Comparison of ENCODE assay signal across 30 mouse cellular contexts in the genomic region with DNA sequence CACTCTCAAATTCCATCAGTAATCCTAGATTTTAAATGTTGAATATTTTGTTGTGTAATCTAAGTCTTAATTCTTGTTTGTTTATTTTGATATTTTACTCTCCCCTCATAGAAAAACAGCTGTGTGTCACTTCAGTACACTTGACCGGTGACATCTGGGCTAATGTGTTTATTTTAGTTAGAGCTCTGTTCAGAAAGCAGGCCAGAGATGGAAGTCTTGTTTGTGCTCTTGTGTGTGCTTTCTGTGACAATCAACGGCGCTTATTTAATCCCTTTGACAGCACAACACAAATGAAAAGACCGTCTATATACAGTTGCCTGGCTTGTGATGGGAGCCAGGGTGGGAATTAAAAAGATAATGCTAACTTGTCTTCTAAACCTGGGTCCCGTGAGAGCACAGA. TPM values are rescaled to one million over a fixed set of nuclear protein-coding genes. Genes with fewer than 3 reads are reported as not detected.
A peak's percentile ranks its signal among the peaks of the same experiment; 100 is the strongest.
DNase-seq lines count a peak whose midpoint lies in the region; ATAC-seq and TF ChIP-seq lines count a peak whose summit lies in the region.
"Had no signal": no experiment of that assay in that cellular context is flagged by ENCODE, and none has a peak within 500 bp of the region (broad histone marks: within the 10 kb centered on the region; RNA-seq: fewer than 3 reads in every experiment).

No protein-coding gene starts in this region.

- ATAC-seq in midbrain, embryonic 11.5 days (ENCODE audit: low FRiP score) = no peak
- ATAC-seq in midbrain, embryonic 14.5 days (ENCODE audit: low FRiP score, low TSS enrichment) = no peak
- ATAC-seq: forebrain, embryonic 14.5 days; hindbrain, postnatal 0 days; intestine, embryonic 15.5 days had no signal

- no peak for TF ChIP-seq POLR2A in kidney, adult 2 months (IDR thresholded peaks at IDR 0.05; ENCODE audit: low read depth, low read length)

- H3K36me3 ChIP-seq in kidney, adult 2 months (ENCODE audit: control insufficient read depth, insufficient read depth, low read length) = no peaks in the 10 kb centered on the region
- no peaks in the 10 kb centered on the region for H3K36me3 ChIP-seq in midbrain, embryonic 11.5 days (ENCODE audit: control insufficient read depth, insufficient read depth, low read length)
- H3K36me3 ChIP-seq in midbrain, embryonic 14.5 days (ENCODE audit: control insufficient read depth, insufficient read depth, low read length) = no peaks in the 10 kb centered on the region
- H3K36me3 ChIP-seq: embryonic facial prominence, embryonic 12.5 days; G1E; heart, embryonic 10.5 days; heart, embryonic 15.5 days; hindbrain, embryonic 12.5 days; intestine, embryonic 15.5 days; limb, embryonic 10.5 days; limb, embryonic 15.5 days; liver, embryonic 15.5 days; midbrain, embryonic 10.5 days; neural tube, embryonic 12.5 days had no signal

- H3K4me2 ChIP-seq in midbrain, embryonic 11.5 days = no peak overlapping the region
- H3K4me2 ChIP-seq in midbrain, embryonic 14.5 days (ENCODE audit: low read length) = no peak overlapping the region
- H3K4me2 ChIP-seq: embryonic facial prominence, embryonic 12.5 days; heart, embryonic 15.5 days; hindbrain, embryonic 12.5 days; intestine, embryonic 15.5 days; limb, embryonic 15.5 days; liver, embryonic 15.5 days; neural tube, embryonic 12.5 days had no signal

- H3K9ac ChIP-seq in midbrain, embryonic 11.5 days (ENCODE audit: low read length) = no peak overlapping the region
- no peak overlapping the region for H3K9ac ChIP-seq in midbrain, embryonic 14.5 days (replicated peaks; ENCODE audit: low read length)
- H3K9ac ChIP-seq: embryonic facial prominence, embryonic 12.5 days; heart, embryonic 15.5 days; hindbrain, embryonic 12.5 days; intestine, embryonic 15.5 days; limb, embryonic 15.5 days; liver, embryonic 15.5 days; neural tube, embryonic 12.5 days had no signal

- no peak overlapping the region for H3K4me3 ChIP-seq in kidney, adult 2 months (ENCODE audit: insufficient read depth, low read depth, low read length)
- H3K4me3 ChIP-seq in layer of hippocampus, adult 2 months = no peak overlapping the region
- H3K4me3 ChIP-seq in midbrain, embryonic 11.5 days (ENCODE audit: low read depth, low read length) = no peak overlapping the region
- no peak overlapping the region for H3K4me3 ChIP-seq in midbrain, embryonic 14.5 days (replicated peaks; ENCODE audit: low read depth, low read length)
- H3K4me3 ChIP-seq: embryonic facial prominence, embryonic 12.5 days; heart, embryonic 10.5 days; heart, embryonic 15.5 days; hindbrain, embryonic 12.5 days; intestine, embryonic 15.5 days; limb, embryonic 10.5 days; limb, embryonic 15.5 days; liver, embryonic 15.5 days; midbrain, embryonic 10.5 days; myocyte; neural tube, embryonic 12.5 days had no signal

- H3K4me1 ChIP-seq in kidney, adult 2 months (ENCODE audit: control insufficient read depth, insufficient read depth, low read length) = no peaks in the 10 kb centered on the region
- H3K4me1 ChIP-seq in midbrain, embryonic 11.5 days (ENCODE audit: control insufficient read depth, insufficient read depth, low read length) = peaks cover 3% of the 10 kb centered on the region; the same call in 1 of the 2 replicates
- peaks cover 18% of the 10 kb centered on the region for H3K4me1 ChIP-seq in midbrain, embryonic 14.5 days (ENCODE audit: control insufficient read depth, insufficient read depth, low read length)
- H3K4me1 ChIP-seq: liver, embryonic 15.5 days had no signal

- no peak for TF ChIP-seq CTCF in kidney, adult 2 months (conservative IDR thresholded peaks at IDR 0.05; ENCODE audit: insufficient read depth, insufficient read length, low read depth, low read length)
- TF ChIP-seq CTCF in layer of hippocampus, adult 2 months (conservative IDR thresholded peaks at IDR 0.05) = no peak

- DNase-seq in kidney, adult 2 months = peak; percentile 19
- no peak for DNase-seq in kidney, postnatal 25 days
- DNase-seq in layer of hippocampus, adult 2 months (ENCODE audit: low spot score in 2 of 2) = no peak
- no peak for DNase-seq in layer of hippocampus, postnatal 25 days (ENCODE audit: extremely low spot score in 1 of 2, low spot score in 1 of 2)
- peak; percentile 76 for DNase-seq in midbrain, embryonic 11.5 days (ENCODE audit: low spot score, missing footprints)
- no peak for DNase-seq in midbrain, embryonic 14.5 days
- DNase-seq in retina, postnatal 1 day = peak; percentile 65
- no peak for DNase-seq in testis, postnatal 14 days (ENCODE audit: low spot score)
- DNase-seq: adrenal gland, postnatal 14 days; cerebellum, adult 11 months; cerebellum, adult 9-11 months; embryo, embryonic 11 days; gastrocnemius, postnatal 25 days; heart, adult 11 months; heart, postnatal 36 days; layer of hippocampus, postnatal 36 days had no signal

- 55% methylated on average over 5 of the region's 5 CpGs for whole genome bisulfite sequencing in kidney, adult 2 months
- WGBS in midbrain, embryonic 11.5 days = 65% methylated on average over 5 of the region's 5 CpGs
- 41% methylated on average over 5 of the region's 5 CpGs for WGBS in midbrain, embryonic 14.5 days

- no peak overlapping the region for H3K27ac ChIP-seq in kidney, adult 2 months (ENCODE audit: insufficient read depth, low read depth, low read length)
- H3K27ac ChIP-seq in layer of hippocampus, adult 2 months = 0 out of 2 replicates have a peak overlapping the region, but pooled peaks have one; percentile 15
- no peak overlapping the region for H3K27ac ChIP-seq in midbrain, embryonic 11.5 days (ENCODE audit: low read depth, low read length)
- H3K27ac ChIP-seq in midbrain, embryonic 14.5 days (replicated peaks; ENCODE audit: low read depth, low read length) = no peak overlapping the region
- H3K27ac ChIP-seq: embryonic facial prominence, embryonic 12.5 days; heart, embryonic 10.5 days; heart, embryonic 15.5 days; hindbrain, embryonic 12.5 days; hindbrain, postnatal 0 days; intestine, embryonic 15.5 days; limb, embryonic 10.5 days; limb, embryonic 15.5 days; liver, embryonic 15.5 days; midbrain, embryonic 10.5 days; neural tube, embryonic 12.5 days had no signal

- H3K9me3 ChIP-seq in midbrain, embryonic 11.5 days (ENCODE audit: control insufficient read depth, low read length) = no peaks in the 10 kb centered on the region
- H3K9me3 ChIP-seq in midbrain, embryonic 14.5 days (ENCODE audit: control insufficient read depth, low read length) = no peaks in the 10 kb centered on the region
- H3K9me3 ChIP-seq: embryonic facial prominence, embryonic 12.5 days; heart, embryonic 10.5 days; heart, embryonic 15.5 days; hindbrain, embryonic 12.5 days; intestine, embryonic 15.5 days; limb, embryonic 10.5 days; limb, embryonic 15.5 days; liver, embryonic 15.5 days; midbrain, embryonic 10.5 days; neural tube, embryonic 12.5 days had no signal

- no peaks in the 10 kb centered on the region for H3K27me3 ChIP-seq in kidney, adult 2 months (replicated peaks; ENCODE audit: control insufficient read depth, insufficient read depth, low read length)
- no peaks in the 10 kb centered on the region for H3K27me3 ChIP-seq in midbrain, embryonic 11.5 days (ENCODE audit: control insufficient read depth, insufficient read depth, low read length)
- no peaks in the 10 kb centered on the region for H3K27me3 ChIP-seq in midbrain, embryonic 14.5 days (ENCODE audit: control insufficient read depth, insufficient read depth, low read length)
- H3K27me3 ChIP-seq: embryonic facial prominence, embryonic 12.5 days; heart, embryonic 15.5 days; hindbrain, embryonic 12.5 days; intestine, embryonic 15.5 days; limb, embryonic 15.5 days; liver, embryonic 15.5 days; neural tube, embryonic 12.5 days had no signal

RNA-seq across cellular contexts. Expression of a gene that starts 53.9 kb away (rescaled TPM):
- 5.7 and 6.7 TPM in 2 replicates for polyA plus RNA-seq in kidney, adult 2 months (2012; rRNA removed)
- 10 to 100 TPM; 17.6 to 17.9 TPM for total RNA-seq in layer of hippocampus, adult 2 months (2021)
- total RNA-seq in layer of hippocampus, postnatal 25 days (2021) = 10 to 100 TPM; 20.9 to 21.3 TPM
- polyA plus RNA-seq in midbrain, embryonic 11.5 days (2014; fragmentation: Nextera tagmentation; extraction: Ambion mirVana) = 16.0 and 16.4 TPM in 2 replicates
- polyA plus RNA-seq in midbrain, embryonic 14.5 days (2014; fragmentation: Nextera tagmentation; extraction: Ambion mirVana) = 13.1 and 15.6 TPM in 2 replicates

Comparison
In these comparisons a context has a peak if more than half of its experiments do, and no peak if none do; other contexts are left out.
1. DNase-seq: peak in kidney, adult 2 months (single experiment), midbrain, embryonic 11.5 days (single experiment) and retina, postnatal 1 day (single experiment); none in kidney, postnatal 25 days (0 of 2), layer of hippocampus, adult 2 months (0 of 2), layer of hippocampus, postnatal 25 days (0 of 2), midbrain, embryonic 14.5 days (single experiment) and testis, postnatal 14 days (single experiment).